Mouse (Mus musculus) adrenal gland, adult 8-10 months (tissue): ENCODE results near the gene Bcl2l13. TPM values are rescaled to one million over a fixed set of nuclear protein-coding genes. Genes with fewer than 3 reads are reported as not detected.
"Not testable (repeated sequence)": the region's sequence is repeated elsewhere in the genome, so short reads cannot be mapped to it uniquely, and the experiment has no call there.

Experiments used
- DNase-seq: peaks from one replicate; pipeline ENCODE4 v3.0.0; 2022
- total RNA-seq, 4 experiments: library from RNA; stranded (reverse); gene quantifications; 2 replicates each; pipeline ENCODE4 v1.2.4; 2022

Bcl2l13 gene
- total RNA-seq, 4 experiments from 2014 or later = 48.4 to 58.4 (median 55.5) TPM

GRCm38 (mm10) chr6:120830866-120831608, 5.0 kb upstream of the Bcl2l13 start:
- no peak for DNase-seq

GRCm38 (mm10) chr6:120832097-120832496, 3.9 kb upstream of the Bcl2l13 start:
- no peak for DNase-seq

DNA sequence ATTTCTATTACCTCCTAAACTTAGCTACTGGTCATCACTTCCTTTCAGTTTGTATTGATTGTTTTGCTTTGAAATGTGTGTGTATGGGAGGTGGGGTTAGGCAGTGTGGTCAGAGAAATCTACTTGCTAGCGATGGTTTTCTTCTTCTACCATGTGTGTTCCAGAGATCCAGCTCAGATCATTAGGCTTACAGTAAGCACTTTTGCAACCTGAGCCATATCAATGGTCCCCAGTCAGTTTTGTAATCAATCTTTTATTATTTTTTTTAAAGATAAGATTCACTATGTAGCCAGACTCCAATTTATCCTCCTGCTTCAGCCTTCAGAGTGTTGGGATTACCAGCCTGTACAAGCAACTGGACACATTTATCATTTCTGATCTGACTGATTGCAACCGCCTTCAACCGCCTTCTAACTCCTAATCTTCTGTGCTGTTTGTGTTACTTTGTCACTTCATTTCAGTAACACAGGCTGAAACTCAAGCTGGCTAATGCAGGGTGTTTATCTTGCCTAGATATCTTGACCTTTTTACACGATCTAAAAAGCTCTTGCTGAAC, 1.2 kb upstream of the Bcl2l13 start:
- no peak for DNase-seq

- DNase-seq = no peak
Measured at GRCm38 (mm10) chr6:120836389-120837151, 558 bp downstream of the Bcl2l13 start.

DNA sequence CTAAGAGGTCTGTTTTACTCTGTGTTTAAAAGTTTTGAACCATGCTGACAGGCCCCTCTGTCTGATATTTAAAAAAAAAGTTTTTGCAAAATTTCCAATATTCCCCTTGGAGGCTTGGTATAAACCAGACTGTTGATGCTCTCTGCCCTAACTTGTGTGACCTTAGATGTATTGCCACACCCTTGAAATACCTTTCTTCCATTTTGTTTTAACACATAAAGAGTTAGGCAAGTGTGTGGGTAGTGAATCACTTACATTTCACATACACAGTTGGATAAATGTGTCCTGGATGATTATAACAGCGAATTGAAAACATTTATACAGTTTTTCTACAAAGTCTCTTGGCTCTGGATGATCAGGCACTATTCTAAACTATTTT, 1.1 kb downstream of the Bcl2l13 start:
- DNase-seq = no peak

GRCm38 (mm10) chr6:120840258-120840657, 4.2 kb downstream of the Bcl2l13 start:
- DNase-seq = no peak

DNA sequence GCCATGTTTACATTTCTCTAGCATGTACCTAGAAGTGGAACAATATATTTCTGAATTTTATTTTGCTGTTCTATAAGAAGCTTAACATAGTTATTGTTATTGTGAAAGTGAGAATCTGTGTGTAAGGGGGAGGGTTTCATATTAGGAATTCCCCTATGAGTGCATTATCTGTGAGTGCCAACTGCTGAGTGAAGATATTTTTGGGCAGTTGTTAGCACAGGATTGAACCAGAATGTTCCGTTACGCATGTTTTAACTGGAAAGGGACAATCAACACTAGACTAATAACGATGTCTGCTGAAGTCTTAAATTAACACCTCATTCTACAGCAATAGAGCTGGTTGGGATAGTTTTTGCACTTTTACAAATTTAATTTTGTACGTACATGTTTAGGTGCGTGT, 5.7 kb downstream of the Bcl2l13 start:
- no peak for DNase-seq

GRCm38 (mm10) chr6:120850720-120851119, 14.7 kb downstream of the Bcl2l13 start:
- not testable (repeated sequence) for DNase-seq

DNA sequence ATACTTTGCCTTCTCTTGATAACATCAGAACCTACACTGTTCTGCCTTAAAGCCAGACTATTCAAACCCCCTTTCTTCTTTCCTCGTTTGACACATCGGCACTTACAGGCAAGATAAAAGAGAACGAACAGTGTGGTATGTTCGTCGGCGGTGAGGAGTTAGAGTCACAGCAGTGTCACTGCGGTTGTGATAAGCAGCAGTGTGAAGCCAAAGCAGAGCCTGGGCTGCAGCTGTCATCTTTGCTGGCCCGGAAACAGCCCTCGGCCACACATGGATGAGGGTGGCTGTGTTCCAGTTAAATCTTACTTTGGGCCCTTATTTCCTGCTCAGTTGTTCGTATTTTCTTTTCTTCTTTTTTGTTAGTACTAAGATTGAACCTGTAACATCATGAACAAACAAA, 18.4 kb downstream of the Bcl2l13 start:
- no peak for DNase-seq

GRCm38 (mm10) chr6:120858217-120858711, 22.3 kb downstream of the Bcl2l13 start:
- no peak for DNase-seq

DNA sequence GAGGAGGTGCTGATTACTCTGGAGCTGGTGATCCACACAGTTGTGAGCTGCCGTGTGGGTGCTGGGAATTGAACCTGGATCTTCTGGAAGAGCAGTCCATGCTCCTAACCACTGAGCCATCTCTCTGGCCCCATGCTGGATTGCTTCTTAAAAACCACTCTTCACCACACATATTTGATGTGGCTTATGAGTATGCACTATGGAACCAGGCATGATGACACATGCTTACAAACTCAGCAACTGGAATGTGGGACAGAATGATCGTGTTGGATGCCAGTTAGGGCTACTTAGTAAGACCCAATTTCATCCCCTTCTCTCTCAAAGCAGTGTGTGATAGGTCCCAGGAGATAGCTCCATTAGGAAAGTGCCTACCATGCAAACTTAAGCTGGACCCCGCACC, 24.1 kb downstream of the Bcl2l13 start:
- no peak for DNase-seq

DNA sequence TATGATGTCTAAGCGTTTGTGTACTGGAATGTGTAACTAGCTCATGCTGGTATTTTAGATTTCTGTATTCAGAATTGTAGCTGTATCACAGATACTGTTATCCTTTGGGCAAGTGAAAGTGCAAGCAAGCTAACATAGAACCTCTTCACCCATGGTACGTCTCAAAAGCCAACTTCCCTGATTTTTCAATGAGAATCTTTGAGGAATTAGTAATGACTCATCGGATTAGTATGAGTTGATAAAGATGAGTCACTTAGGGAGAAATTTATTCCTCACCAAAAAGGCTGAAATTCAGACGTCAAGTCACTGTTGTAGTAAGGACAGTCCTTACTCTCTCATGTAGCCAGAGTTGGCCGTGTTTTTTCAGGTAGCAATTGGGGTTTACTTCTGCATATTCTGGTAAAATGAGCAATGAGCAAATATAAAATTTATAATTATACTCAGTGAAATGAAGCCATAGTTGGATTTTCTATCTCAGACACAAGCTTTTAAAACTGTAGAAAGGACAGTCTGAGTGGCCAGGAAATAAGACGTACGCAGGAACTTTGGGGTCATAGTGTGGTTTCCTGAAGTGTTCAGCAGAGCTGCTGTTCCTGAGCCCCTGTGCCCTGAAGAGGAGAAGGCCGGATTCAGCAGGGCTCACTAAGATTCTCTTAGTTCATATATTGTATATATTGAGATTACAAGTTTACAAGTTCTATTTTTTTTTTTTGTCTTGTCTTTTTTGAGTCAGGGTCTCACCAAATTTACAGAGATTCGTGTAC, 30.2 kb downstream of the Bcl2l13 start:
- no peak for DNase-seq

DNA sequence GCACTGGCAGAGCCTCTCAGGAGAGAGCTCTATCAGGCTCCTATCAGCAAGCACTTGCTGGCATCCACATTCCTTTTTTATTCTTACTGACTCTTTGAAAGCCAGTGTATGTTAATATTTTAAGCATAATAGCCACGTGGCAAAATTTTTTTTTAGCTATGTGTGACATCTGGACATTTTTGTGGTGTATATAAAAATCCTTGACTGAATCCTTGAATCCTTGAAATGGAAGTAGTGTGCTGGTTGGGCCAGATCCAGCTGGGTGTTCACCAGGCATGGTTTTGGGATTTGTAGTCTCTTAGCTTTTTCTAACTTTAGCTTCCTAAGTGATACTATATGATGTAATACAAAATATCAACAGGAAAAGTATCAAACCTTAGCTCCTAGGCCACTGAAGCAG, 32.8 kb downstream of the Bcl2l13 start:
- peak; percentile 11 for DNase-seq

GRCm38 (mm10) chr6:120871286-120871685, 35.3 kb downstream of the Bcl2l13 start:
- no peak for DNase-seq

DNA sequence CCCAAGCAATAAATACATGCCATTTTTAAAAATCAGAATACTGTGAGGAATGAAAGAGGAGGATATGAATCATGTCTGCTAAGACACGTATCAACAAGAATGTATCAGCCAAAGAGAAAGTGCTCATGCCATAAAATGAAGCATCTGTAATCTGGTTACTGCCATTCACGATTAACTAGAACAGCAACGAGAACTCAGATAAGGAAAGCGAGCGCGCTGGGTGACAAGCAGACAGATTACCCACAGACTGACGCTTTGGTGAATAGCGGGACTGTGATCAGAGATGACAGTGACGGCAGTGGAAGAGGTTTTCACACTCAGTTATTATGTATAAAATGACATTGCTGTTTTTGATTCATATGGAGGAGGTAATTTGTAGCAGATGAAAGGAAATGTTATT, 37.9 kb downstream of the Bcl2l13 start:
- no peak for DNase-seq

- DNase-seq = no peak
Measured at GRCm38 (mm10) chr6:120879046-120879445, 43.0 kb downstream of the Bcl2l13 start.

GRCm38 (mm10) chr6:120884436-120884835, 48.4 kb downstream of the Bcl2l13 start:
- DNase-seq = no peak

- DNase-seq = no peak
Measured at GRCm38 (mm10) chr6:120886696-120887095, 50.7 kb downstream of the Bcl2l13 start.

GRCm38 (mm10) chr6:120894089-120894488, 58.1 kb downstream of the Bcl2l13 start:
- no peak for DNase-seq

DNA sequence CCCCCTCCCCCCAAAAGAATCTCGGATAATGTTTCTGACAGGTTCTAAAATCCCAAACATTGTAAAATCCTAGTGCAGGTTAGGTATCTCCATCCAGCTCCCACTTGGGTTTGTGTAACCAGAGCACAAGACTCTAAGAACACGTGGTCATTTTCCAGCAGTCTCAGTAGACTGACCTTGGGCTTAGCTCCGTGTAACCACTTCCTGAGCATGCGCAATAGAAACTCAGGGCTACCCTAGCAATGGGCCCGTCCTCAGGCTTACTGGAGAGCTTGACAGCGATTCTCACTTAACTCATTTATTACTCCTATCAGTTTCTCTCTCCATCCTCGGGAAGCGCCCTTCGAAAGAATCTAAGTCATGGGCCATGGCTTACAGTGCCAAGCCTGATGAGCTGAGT, 58.5 kb downstream of the Bcl2l13 start:
- no peak for DNase-seq

DNA sequence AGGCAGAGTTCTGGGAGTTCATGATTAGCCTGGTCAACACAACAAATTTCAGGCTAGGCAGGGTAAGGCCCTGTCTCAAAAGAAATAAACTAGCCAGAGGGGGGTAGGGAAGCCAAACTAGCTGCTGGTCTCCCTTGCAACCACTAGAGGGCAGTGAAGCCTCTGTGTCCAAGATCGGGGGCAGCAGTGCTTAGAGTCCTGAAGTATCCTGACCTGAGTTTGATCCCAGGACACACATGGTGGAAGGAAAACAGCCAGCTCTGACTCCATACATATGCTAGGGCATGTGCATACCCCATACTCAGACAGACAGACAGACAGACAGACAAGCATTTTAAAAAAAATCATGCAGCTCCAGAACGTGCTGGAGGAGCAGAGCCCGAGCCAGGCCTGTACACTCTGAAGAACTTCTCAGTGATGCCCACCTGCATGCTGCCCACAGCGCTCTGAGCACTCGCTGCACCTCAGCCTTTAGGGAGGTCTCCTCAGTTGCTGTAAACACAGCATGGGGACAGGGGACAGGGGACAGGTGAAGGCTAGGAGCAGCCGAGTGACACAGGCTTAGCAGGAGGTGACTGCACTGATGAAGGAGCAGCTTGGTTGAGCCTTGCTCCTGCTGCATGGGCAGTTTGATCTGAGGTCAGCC, 62.3 kb downstream of the Bcl2l13 start:
- no peak for DNase-seq
